Mouse (Mus musculus): ENCODE data around the gene Elmsan1.

- no peak for TF ChIP-seq CTCF (IDR thresholded peaks at IDR 0.05; ENCODE audit: borderline replicate concordance, control insufficient read depth, extremely low read depth, insufficient read depth, low read length, poor library complexity)
- TF ChIP-seq POLR2A (IDR thresholded peaks at IDR 0.05; ENCODE audit: control insufficient read depth, extremely low read depth, insufficient read depth, low read length, poor library complexity) = no peak
Measured at GRCm38 (mm10) chr12:84150976-84151375, 67.7 kb downstream of the Elmsan1 start.
